Mouse (Mus musculus): Measurements from ENCODE around the gene Mdk. TPM values are rescaled to one million over a fixed set of nuclear protein-coding genes. Genes with fewer than 3 reads are reported as not detected.

The Mdk gene
- polyA plus RNA-seq, 1 experiment = 0.29 TPM

GRCm38 (mm10) chr2:91967962-91968361, 35.9 kb upstream of the Mdk start:
- H3K4me2 ChIP-seq (ENCODE audit: low read depth) = no peak overlapping the region
- H3K79me2 ChIP-seq (ENCODE audit: control insufficient read depth, insufficient read depth) = peaks cover under 1% of the 10 kb centered on the region
- H3K4me3 ChIP-seq = no peak overlapping the region
- no peaks in the 10 kb centered on the region for H3K36me3 ChIP-seq (ENCODE audit: control insufficient read depth, insufficient read depth)
- H3K27me3 ChIP-seq (ENCODE audit: control insufficient read depth, insufficient read depth, insufficient read length) = no peaks in the 10 kb centered on the region
- TF ChIP-seq SRF (IDR thresholded peaks at IDR 0.05; ENCODE audit: control insufficient read depth, insufficient read length, low read depth) (no peak), POLR2AphosphoS2 (IDR thresholded peaks at IDR 0.05; ENCODE audit: insufficient read length, low read depth) (no peak), MAX (IDR thresholded peaks at IDR 0.05; ENCODE audit: low read depth) (no peak), USF1 (IDR thresholded peaks at IDR 0.05; ENCODE audit: low read depth) (no peak), POLR2A (IDR thresholded peaks at IDR 0.05; ENCODE audit: insufficient read length, low read depth) (no peak), MYOG (IDR thresholded peaks at IDR 0.05; ENCODE audit: control insufficient read depth in 1 of 3, insufficient read depth in 1 of 3, insufficient read length in 2 of 3, low read depth in 2 of 3) (no peak), REST (IDR thresholded peaks at IDR 0.05; ENCODE audit: insufficient read depth, insufficient read length) (no peak), TCF12 (IDR thresholded peaks at IDR 0.05; ENCODE audit: insufficient read depth, poor library complexity, severe bottlenecking) (no peak), TCF3 (IDR thresholded peaks at IDR 0.05; ENCODE audit: insufficient read length, low read depth) (no peak), CEBPB (IDR thresholded peaks at IDR 0.05; ENCODE audit: insufficient read depth, poor library complexity, severe bottlenecking) (no peak), E2F4 (IDR thresholded peaks at IDR 0.05; ENCODE audit: insufficient read depth) (no peak), MYOD1 (IDR thresholded peaks at IDR 0.05; ENCODE audit: control insufficient read depth in 1 of 3, insufficient read length in 2 of 3, low read depth in 2 of 3) (no peak)
- no peak overlapping the region for H3ac ChIP-seq (ENCODE audit: control insufficient read depth, insufficient read length)

GRCm38 (mm10) chr2:91966367-91966766, 34.3 kb upstream of the Mdk start:
- no peak overlapping the region for H3K4me3 ChIP-seq
- H3K4me2 ChIP-seq (ENCODE audit: low read depth) = no peak overlapping the region
- TF ChIP-seq MYOD1 (IDR thresholded peaks at IDR 0.05; ENCODE audit: control insufficient read depth in 1 of 3, insufficient read length in 2 of 3, low read depth in 2 of 3) = no peak
- TF ChIP-seq POLR2AphosphoS2 (IDR thresholded peaks at IDR 0.05; ENCODE audit: insufficient read length, low read depth) = no peak
- no peak for TF ChIP-seq TCF3 (IDR thresholded peaks at IDR 0.05; ENCODE audit: insufficient read length, low read depth)
- peaks cover 16% of the 10 kb centered on the region for H3K79me2 ChIP-seq (ENCODE audit: control insufficient read depth, insufficient read depth)
- H3ac ChIP-seq (ENCODE audit: control insufficient read depth, insufficient read length) = no peak overlapping the region
- H3K27me3 ChIP-seq (ENCODE audit: control insufficient read depth, insufficient read depth, insufficient read length) = no peaks in the 10 kb centered on the region
- no peaks in the 10 kb centered on the region for H3K36me3 ChIP-seq (ENCODE audit: control insufficient read depth, insufficient read depth)

- Histone ChIP-seq H3K79me2 (ENCODE audit: control insufficient read depth, insufficient read depth) (peaks cover 23% of the 10 kb centered on the region), H3ac (ENCODE audit: control insufficient read depth, insufficient read length) (no peak overlapping the region), H3K36me3 (ENCODE audit: control insufficient read depth, insufficient read depth) (no peaks in the 10 kb centered on the region), H3K27me3 (ENCODE audit: control insufficient read depth, insufficient read depth, insufficient read length) (no peaks in the 10 kb centered on the region), H3K4me3 (no peak overlapping the region), H3K4me2 (ENCODE audit: low read depth) (no peak overlapping the region)
- TF ChIP-seq REST (IDR thresholded peaks at IDR 0.05; ENCODE audit: insufficient read depth, insufficient read length) (no peak), POLR2A (IDR thresholded peaks at IDR 0.05; ENCODE audit: insufficient read length, low read depth) (no peak), MYOD1 (IDR thresholded peaks at IDR 0.05; ENCODE audit: control insufficient read depth in 1 of 3, insufficient read length in 2 of 3, low read depth in 2 of 3) (no peak), MAX (IDR thresholded peaks at IDR 0.05; ENCODE audit: low read depth) (no peak), TCF12 (IDR thresholded peaks at IDR 0.05; ENCODE audit: insufficient read depth, poor library complexity, severe bottlenecking) (no peak), SRF (IDR thresholded peaks at IDR 0.05; ENCODE audit: control insufficient read depth, insufficient read length, low read depth) (no peak), MYOG (IDR thresholded peaks at IDR 0.05; ENCODE audit: control insufficient read depth in 1 of 3, insufficient read depth in 1 of 3, insufficient read length in 2 of 3, low read depth in 2 of 3) (no peak), POLR2AphosphoS2 (IDR thresholded peaks at IDR 0.05; ENCODE audit: insufficient read length, low read depth) (no peak)
Measured at GRCm38 (mm10) chr2:91965417-91965816, 33.3 kb upstream of the Mdk start.

- TF ChIP-seq USF1 (IDR thresholded peaks at IDR 0.05; ENCODE audit: low read depth) (no peak), TCF3 (IDR thresholded peaks at IDR 0.05; ENCODE audit: insufficient read length, low read depth) (no peak), MYOG (IDR thresholded peaks at IDR 0.05; ENCODE audit: control insufficient read depth in 1 of 3, insufficient read depth in 1 of 3, insufficient read length in 2 of 3, low read depth in 2 of 3) (no peak), REST (IDR thresholded peaks at IDR 0.05; ENCODE audit: insufficient read depth, insufficient read length) (no peak), SRF (IDR thresholded peaks at IDR 0.05; ENCODE audit: control insufficient read depth, insufficient read length, low read depth) (no peak), POLR2AphosphoS2 (IDR thresholded peaks at IDR 0.05; ENCODE audit: insufficient read length, low read depth) (no peak), E2F4 (IDR thresholded peaks at IDR 0.05; ENCODE audit: insufficient read depth) (no peak), TCF12 (IDR thresholded peaks at IDR 0.05; ENCODE audit: insufficient read depth, poor library complexity, severe bottlenecking) (no peak), MYOD1 (IDR thresholded peaks at IDR 0.05; ENCODE audit: control insufficient read depth in 1 of 3, insufficient read length in 2 of 3, low read depth in 2 of 3) (no peak), MAX (IDR thresholded peaks at IDR 0.05; ENCODE audit: low read depth) (no peak), CEBPB (IDR thresholded peaks at IDR 0.05; ENCODE audit: insufficient read depth, poor library complexity, severe bottlenecking) (no peak), POLR2A (IDR thresholded peaks at IDR 0.05; ENCODE audit: insufficient read length, low read depth) (no peak)
- peaks cover 27% of the 10 kb centered on the region for H3K79me2 ChIP-seq (ENCODE audit: control insufficient read depth, insufficient read depth)
- H3K27me3 ChIP-seq (ENCODE audit: control insufficient read depth, insufficient read depth, insufficient read length) = no peaks in the 10 kb centered on the region
- H3K4me2 ChIP-seq (ENCODE audit: low read depth) = no peak overlapping the region
- H3K4me3 ChIP-seq = no peak overlapping the region
- no peaks in the 10 kb centered on the region for H3K36me3 ChIP-seq (ENCODE audit: control insufficient read depth, insufficient read depth)
- H3ac ChIP-seq (ENCODE audit: control insufficient read depth, insufficient read length) = no peak overlapping the region
Measured at GRCm38 (mm10) chr2:91964610-91965204, 32.6 kb upstream of the Mdk start.

- Histone ChIP-seq H3ac (ENCODE audit: control insufficient read depth, insufficient read length) (peak overlapping the region; percentile 60), H3K27me3 (ENCODE audit: control insufficient read depth, insufficient read depth, insufficient read length) (no peaks in the 10 kb centered on the region), H3K79me2 (ENCODE audit: control insufficient read depth, insufficient read depth) (peaks cover 27% of the 10 kb centered on the region), H3K4me3 (peak overlapping the region; percentile 46), H3K4me2 (ENCODE audit: low read depth) (peak overlapping the region; percentile 87), H3K36me3 (ENCODE audit: control insufficient read depth, insufficient read depth) (no peaks in the 10 kb centered on the region)
- TF ChIP-seq MAX (IDR thresholded peaks at IDR 0.05; ENCODE audit: low read depth) (no peak), POLR2AphosphoS2 (IDR thresholded peaks at IDR 0.05; ENCODE audit: insufficient read length, low read depth) (peak; percentile 81), TCF12 (IDR thresholded peaks at IDR 0.05; ENCODE audit: insufficient read depth, poor library complexity, severe bottlenecking) (no peak), POLR2A (IDR thresholded peaks at IDR 0.05; ENCODE audit: insufficient read length, low read depth) (peak; percentile 87), SRF (IDR thresholded peaks at IDR 0.05; ENCODE audit: control insufficient read depth, insufficient read length, low read depth) (peak; percentile 40), MYOD1 (IDR thresholded peaks at IDR 0.05; ENCODE audit: control insufficient read depth in 1 of 3, insufficient read length in 2 of 3, low read depth in 2 of 3) (peak in 1 of 3 experiments; percentile 72), CEBPB (IDR thresholded peaks at IDR 0.05; ENCODE audit: insufficient read depth, poor library complexity, severe bottlenecking) (no peak), REST (IDR thresholded peaks at IDR 0.05; ENCODE audit: insufficient read depth, insufficient read length) (no peak), MYOG (IDR thresholded peaks at IDR 0.05; ENCODE audit: control insufficient read depth in 1 of 3, insufficient read depth in 1 of 3, insufficient read length in 2 of 3, low read depth in 2 of 3) (peak in 2 of 3 experiments; percentile 30 to 76), E2F4 (IDR thresholded peaks at IDR 0.05; ENCODE audit: insufficient read depth) (no peak), TCF3 (IDR thresholded peaks at IDR 0.05; ENCODE audit: insufficient read length, low read depth) (peak; percentile 4)
Measured at GRCm38 (mm10) chr2:91963443-91963932, 31.4 kb upstream of the Mdk start.

Data from myocyte (in vitro differentiated cells).